Mouse (Mus musculus) lung, adult 2 months (tissue): ENCODE data around the gene Vezf1. TPM values are rescaled to one million over a fixed set of nuclear protein-coding genes. Genes with fewer than 3 reads are reported as not detected.
A peak's percentile ranks its signal among the peaks of the same experiment; 100 is the strongest.
"Not testable (repeated sequence)": the region's sequence is repeated elsewhere in the genome, so short reads cannot be mapped to it uniquely, and the experiment has no call there.

Experiments
- DNase-seq: peaks from one replicate; pipeline ENCODE4 v3.0.0; 2022
- H3K4me1 ChIP-seq: fragments of 200-500 bp; 2 replicates; pipeline ENCODE4 v1.6.1; 2011; ENCODE audit warnings: low read length; ENCODE audit not compliant: control insufficient read depth, insufficient read depth
- H3K4me3 ChIP-seq: fragments of 200-500 bp; replicated peaks from 2 replicates; pipeline ENCODE3; 2011; ENCODE audit warnings: low read depth, mild to moderate bottlenecking, control low read depth, low read length; ENCODE audit errors: extremely low read depth
- CTCF ChIP-seq: fragments of 200-500 bp; IDR thresholded peaks from 2 replicates; pipeline ENCODE4 v1.5.1; 2011; ENCODE audit warnings: mild to moderate bottlenecking, low read length, control low read depth; ENCODE audit not compliant: insufficient read depth
- POLR2A ChIP-seq: fragments of 200-500 bp; IDR thresholded peaks from 2 replicates; pipeline ENCODE4 v1.6.1; 2011; ENCODE audit warnings: low read depth, mild to moderate bottlenecking, control low read depth, low read length, borderline replicate concordance; ENCODE audit errors: extremely low read depth
- WGBS: fragments of 180-500 bp; shearing (Covaris S2); methylation state at CpG from one replicate; pipeline ENCODE4 v1.1.7; 2018; 5-methylcytosine and 5-hydroxymethylcytosine counted together
- polyA plus RNA-seq: library from polyadenylated mRNA; depleted of rRNA; stranded (reverse); fragments of >200 nt; gene quantifications from 2 replicates; pipeline ENCODE4 v1.2.3, GENCODE M21; 2012

Vezf1 gene
- polyA plus RNA-seq, 1 experiment = 26.5 TPM

DNA sequence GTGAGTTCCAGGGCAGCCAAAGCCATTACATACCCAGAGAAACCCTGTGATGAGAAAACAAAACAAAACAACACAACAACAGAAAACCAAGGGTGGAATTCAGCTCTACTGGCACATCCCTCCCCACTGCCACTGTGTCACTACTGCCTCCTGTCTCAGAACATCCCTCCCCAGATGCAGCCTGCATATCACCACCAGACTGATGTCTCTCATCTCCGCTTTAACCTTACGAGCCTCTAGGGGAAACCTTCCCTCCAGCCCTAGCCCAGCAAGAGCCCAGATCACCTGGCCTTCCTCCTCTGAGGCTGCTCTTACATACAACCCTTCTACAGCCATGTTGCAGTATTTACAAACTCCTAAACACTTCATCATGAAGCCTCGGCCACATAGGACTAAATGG is 30.7 kb upstream of the Vezf1 start:
- H3K4me3 ChIP-seq = no peak overlapping the region
- WGBS = 75% methylated on average over 3 of the region's 3 CpGs
- no peaks in the 10 kb centered on the region for H3K4me1 ChIP-seq
- TF ChIP-seq POLR2A (no peak), CTCF (no peak)
- no peak for DNase-seq

- WGBS = 80% methylated on average over 1 of the region's 1 CpGs
- Histone ChIP-seq H3K4me1 (no peaks in the 10 kb centered on the region), H3K4me3 (no peak overlapping the region)
- TF ChIP-seq POLR2A = no peak
- no peak for TF ChIP-seq CTCF
- no peak for DNase-seq
These were observed 29.0 kb upstream of the Vezf1 start for GRCm38 (mm10) chr11:88039066-88039465.

DNA sequence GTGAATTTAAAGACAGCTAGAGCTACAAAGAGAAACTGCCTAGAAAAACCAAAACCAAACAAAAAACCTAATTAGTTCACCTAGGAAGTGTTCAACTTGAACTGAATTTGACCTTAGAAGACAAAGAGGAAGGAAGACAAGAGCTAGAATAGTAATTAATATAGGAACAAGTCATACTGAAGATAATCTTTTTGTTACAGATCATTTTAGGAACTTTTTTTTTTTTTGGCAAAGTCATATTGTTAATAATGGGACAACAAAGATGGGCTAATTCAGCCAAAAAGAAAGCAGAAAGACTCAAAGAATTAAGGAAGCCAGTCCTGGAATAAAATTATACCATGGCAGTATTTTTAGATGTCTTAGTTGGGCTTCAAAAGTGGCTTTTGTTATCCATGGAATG is 23.8 kb upstream of the Vezf1 start:
- no peak overlapping the region for H3K4me3 ChIP-seq
- H3K4me1 ChIP-seq = peaks cover 6% of the 10 kb centered on the region
- no peak for DNase-seq
- TF ChIP-seq CTCF = no peak
- TF ChIP-seq POLR2A = no peak

GRCm38 (mm10) chr11:88045159-88045558 is 22.9 kb upstream of the Vezf1 start:
- DNase-seq, H3K4me3 ChIP-seq: not testable (repeated sequence)
- H3K4me1 ChIP-seq = peaks cover 11% of the 10 kb centered on the region
- WGBS = 92% methylated on average over 3 of the region's 3 CpGs

GRCm38 (mm10) chr11:88045878-88046277 is 22.2 kb upstream of the Vezf1 start:
- no peak overlapping the region for H3K4me3 ChIP-seq
- TF ChIP-seq POLR2A (no peak), CTCF (no peak)
- WGBS = 79% methylated on average over 4 of the region's 4 CpGs
- DNase-seq = no peak
- H3K4me1 ChIP-seq = peaks cover 11% of the 10 kb centered on the region

- Histone ChIP-seq H3K4me1 (peaks cover 11% of the 10 kb centered on the region), H3K4me3 (no peak overlapping the region)
- TF ChIP-seq CTCF (no peak), POLR2A (no peak)
- DNase-seq = no peak
- 43% methylated on average over 17 of the region's 17 CpGs for WGBS
These were observed 21.6 kb upstream of the Vezf1 start for GRCm38 (mm10) chr11:88046323-88046937.

- TF ChIP-seq CTCF (no peak), POLR2A (peak; percentile 97)
- WGBS = under 1% methylated on average over 59 of the region's 60 CpGs
These were observed 20.9 kb upstream of the Vezf1 start, which contains the start of gene Srsf1 for GRCm38 (mm10) chr11:88046944-88047794. Gene Srsf1 (plus strand): TSS chr11:88047373.

GRCm38 (mm10) chr11:88047871-88048531 is 20.1 kb upstream of the Vezf1 start:
- peak; percentile 73 for DNase-seq
- Histone ChIP-seq H3K4me3 (peak overlapping the region; percentile 95), H3K4me1 (peaks cover 11% of the 10 kb centered on the region)
- 0 out of 2 replicates have a peak, but pooled peaks have one; percentile 0 for TF ChIP-seq POLR2A
- TF ChIP-seq CTCF = no peak
- WGBS = under 1% methylated on average over 76 of the region's 76 CpGs

More at GRCm38 (mm10) chr11:88046944-88047794, 20.9 kb upstream of the Vezf1 start, which contains the start of gene Srsf1:
- peaks cover 11% of the 10 kb centered on the region for H3K4me1 ChIP-seq
- peak; percentile 96 for DNase-seq
- H3K4me3 ChIP-seq = peak within 1 kb of the TSS; percentile 95

DNA sequence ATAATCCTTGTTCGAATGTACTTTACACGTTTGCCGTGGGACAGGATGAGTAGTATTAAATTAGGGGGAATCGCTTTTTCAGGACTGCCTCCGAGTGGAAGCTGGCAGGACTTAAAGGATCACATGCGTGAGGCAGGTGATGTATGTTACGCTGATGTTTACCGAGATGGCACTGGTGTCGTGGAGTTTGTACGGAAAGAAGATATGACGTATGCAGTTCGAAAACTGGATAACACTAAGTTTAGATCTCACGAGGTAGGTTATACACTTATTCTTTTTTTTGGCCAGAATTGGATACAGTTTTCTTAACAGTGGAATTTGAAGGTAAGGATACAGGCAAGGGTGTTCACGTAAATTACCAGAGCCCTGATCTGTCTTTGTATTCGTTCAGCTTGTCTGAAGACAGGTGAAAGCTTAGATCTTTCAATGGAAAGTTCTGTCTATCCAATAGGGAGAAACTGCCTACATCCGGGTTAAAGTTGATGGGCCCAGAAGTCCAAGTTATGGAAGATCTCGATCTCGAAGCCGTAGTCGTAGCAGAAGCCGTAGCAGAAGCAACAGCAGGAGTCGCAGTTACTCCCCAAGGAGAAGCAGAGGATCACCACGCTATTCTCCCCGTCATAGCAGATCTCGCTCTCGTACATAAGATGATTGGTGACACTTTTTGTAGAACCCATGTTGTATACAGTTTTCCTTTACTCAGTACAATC is 19.0 kb upstream of the Vezf1 start:
- TF ChIP-seq POLR2A (no peak), CTCF (no peak)
- 12% methylated on average over 26 of the region's 26 CpGs for WGBS
- no peak for DNase-seq
- Histone ChIP-seq H3K4me3 (peak overlapping the region; percentile 54), H3K4me1 (peaks cover 11% of the 10 kb centered on the region)

GRCm38 (mm10) chr11:88049732-88050131 is 18.3 kb upstream of the Vezf1 start:
- no peak for DNase-seq
- H3K4me1 ChIP-seq = peaks cover 11% of the 10 kb centered on the region
- TF ChIP-seq CTCF (no peak), POLR2A (no peak)
- H3K4me3 ChIP-seq = no peak overlapping the region
